Mouse (Mus musculus) brain, embryonic 14.5 days (tissue): Measurements from ENCODE around the gene Igdcc3. TPM values are rescaled to one million over a fixed set of nuclear protein-coding genes. Genes with fewer than 3 reads are reported as not detected.
A peak's percentile ranks its signal among the peaks of the same experiment; 100 is the strongest.

Experiments used
- DNase-seq: peaks from one replicate; pipeline ENCODE4 v3.0.0-alpha.2; 2011; ENCODE audit warnings: low read depth
- CTCF ChIP-seq: fragments of 200-500 bp; IDR thresholded peaks from 2 replicates; pipeline ENCODE4 v1.5.1; 2012; ENCODE audit warnings: inconsistent platforms, mild to moderate bottlenecking, moderate library complexity, borderline replicate concordance; ENCODE audit not compliant: insufficient read depth, insufficient read length; ENCODE audit errors: extremely low read depth
- POLR2A ChIP-seq: fragments of 200-500 bp; IDR thresholded peaks from 2 replicates; pipeline ENCODE4 v1.6.1; 2012; ENCODE audit warnings: mild to moderate bottlenecking, inconsistent platforms, borderline replicate concordance; ENCODE audit not compliant: poor library complexity, insufficient read depth, insufficient read length, severe bottlenecking; ENCODE audit errors: extremely low read depth
- polyA plus RNA-seq: library from polyadenylated mRNA; depleted of rRNA; stranded (reverse); fragments of >200 nt; gene quantifications from 2 replicates; pipeline ENCODE4 v1.2.3, GENCODE M21; 2012

Gene Igdcc3
- polyA plus RNA-seq, 1 experiment: 19.6 TPM

DNA sequence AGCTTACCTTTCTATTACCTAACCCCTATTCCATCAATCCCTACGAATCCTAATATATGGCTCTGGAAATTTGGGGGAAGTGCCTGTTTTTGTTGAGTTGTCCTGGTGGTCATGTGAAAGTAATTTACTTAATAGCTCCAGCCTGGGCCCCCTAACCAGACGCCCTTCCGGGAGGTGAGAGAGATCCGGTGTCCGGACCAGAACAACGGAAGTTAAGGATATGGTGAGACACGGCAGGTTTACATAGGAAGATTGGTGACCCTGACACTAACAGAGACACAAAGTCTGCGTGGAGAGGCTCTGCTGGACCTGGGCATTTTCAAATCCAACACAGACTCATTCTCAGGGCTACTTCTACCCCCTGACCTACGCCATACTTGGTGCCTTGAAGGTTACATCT is 25.4 kb downstream of the Igdcc3 start:
- TF ChIP-seq CTCF: no peak
- no peak for TF ChIP-seq POLR2A
- no peak for DNase-seq

DNA sequence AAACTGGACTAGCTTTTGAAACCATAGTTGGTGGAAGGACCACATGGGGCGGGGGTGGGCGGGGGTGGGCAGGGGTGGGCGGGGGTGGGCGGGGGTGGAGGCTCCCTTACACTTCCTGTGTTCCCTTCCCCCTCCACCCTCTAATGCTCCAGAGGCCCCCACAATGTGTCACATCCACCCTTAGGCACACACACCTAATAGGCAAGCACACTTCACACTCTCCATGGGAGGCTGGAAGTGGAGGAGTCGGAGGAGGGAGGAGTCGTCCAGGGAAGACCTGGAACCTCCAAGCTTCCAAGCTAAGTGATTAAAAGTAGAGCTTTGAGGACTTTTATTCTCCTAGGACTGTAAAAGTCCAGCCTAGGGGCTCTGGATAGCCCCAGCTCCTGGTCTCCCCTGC is 27.5 kb downstream of the Igdcc3 start:
- DNase-seq: no peak
- no peak for TF ChIP-seq POLR2A
- no peak for TF ChIP-seq CTCF

DNA sequence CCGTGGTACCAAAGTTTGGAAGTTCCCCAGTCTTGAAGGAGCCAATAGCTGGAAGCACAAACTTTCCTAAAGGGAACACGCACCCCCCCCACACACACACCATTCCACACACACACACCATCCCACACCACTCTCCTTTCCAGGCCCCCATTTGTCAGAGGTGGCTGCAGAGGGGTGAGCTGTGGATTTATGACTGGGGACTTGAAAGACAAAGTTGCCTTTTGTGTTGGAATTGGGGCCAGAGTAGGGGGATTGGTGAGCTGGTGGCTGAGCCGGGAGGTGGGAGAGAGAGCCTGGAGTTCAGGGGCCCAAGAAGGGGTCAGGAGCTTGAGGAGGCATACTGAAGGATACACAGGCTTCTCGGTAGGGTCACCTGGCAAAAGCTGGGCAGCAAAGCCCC is 28.0 kb downstream of the Igdcc3 start:
- DNase-seq: no peak
- TF ChIP-seq CTCF: no peak
- TF ChIP-seq POLR2A: no peak

DNA sequence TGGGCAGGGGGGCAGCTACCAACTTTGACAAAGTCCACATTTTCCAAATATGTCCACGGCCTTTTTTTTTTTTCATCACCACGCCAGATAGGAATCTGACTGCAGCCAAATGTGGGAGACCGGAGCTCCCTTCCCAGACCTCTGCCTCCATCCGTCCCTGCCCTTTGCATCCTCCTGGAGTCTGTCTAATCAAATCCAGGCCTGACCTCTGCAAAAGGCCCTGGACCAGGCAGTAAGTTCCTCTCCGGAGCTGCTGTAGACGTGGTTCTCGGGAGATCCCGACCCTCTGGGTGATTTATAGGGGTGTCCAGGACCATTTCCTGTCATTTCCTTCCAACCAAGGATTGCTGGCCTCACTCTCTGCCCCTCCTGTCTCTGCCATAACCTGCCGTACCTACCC is 31.7 kb downstream of the Igdcc3 start:
- TF ChIP-seq POLR2A (no peak), CTCF (no peak)
- no peak for DNase-seq

DNA sequence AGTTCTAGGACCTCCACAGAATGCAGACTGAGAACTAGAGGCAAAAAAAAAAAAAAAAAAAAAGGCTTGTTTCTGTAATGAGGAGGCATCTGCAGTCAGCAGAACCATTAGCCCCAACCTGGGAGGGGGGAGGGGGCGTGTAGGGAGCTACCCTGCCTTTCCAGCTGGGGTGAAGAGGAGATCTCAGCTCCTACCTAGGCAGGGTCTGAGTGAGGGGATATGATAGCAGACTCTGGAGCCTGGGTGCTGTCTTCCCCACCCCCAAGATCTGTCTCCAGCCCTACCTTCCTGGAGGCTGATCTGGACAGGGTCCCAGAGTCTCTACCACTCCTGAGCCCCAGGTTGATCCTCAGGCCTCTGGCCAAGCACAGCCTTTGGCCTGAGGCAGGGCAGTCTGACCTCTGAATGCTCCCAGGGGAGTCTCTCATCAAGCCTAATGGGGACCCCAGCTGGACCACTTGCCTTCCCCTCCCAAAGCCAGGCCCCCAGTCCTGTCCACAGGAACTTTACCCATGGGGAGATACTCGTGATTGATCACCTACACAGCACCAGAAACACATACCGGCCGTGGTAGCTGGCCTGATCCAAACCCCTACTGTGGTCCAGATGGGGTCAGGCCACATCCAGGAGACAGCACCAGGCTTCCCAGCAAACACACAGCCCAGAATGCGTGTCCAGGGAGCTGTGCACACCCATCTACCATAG is 34.4 kb downstream of the Igdcc3 start:
- TF ChIP-seq POLR2A: no peak
- TF ChIP-seq CTCF: no peak
- DNase-seq: peak; percentile 76

DNA sequence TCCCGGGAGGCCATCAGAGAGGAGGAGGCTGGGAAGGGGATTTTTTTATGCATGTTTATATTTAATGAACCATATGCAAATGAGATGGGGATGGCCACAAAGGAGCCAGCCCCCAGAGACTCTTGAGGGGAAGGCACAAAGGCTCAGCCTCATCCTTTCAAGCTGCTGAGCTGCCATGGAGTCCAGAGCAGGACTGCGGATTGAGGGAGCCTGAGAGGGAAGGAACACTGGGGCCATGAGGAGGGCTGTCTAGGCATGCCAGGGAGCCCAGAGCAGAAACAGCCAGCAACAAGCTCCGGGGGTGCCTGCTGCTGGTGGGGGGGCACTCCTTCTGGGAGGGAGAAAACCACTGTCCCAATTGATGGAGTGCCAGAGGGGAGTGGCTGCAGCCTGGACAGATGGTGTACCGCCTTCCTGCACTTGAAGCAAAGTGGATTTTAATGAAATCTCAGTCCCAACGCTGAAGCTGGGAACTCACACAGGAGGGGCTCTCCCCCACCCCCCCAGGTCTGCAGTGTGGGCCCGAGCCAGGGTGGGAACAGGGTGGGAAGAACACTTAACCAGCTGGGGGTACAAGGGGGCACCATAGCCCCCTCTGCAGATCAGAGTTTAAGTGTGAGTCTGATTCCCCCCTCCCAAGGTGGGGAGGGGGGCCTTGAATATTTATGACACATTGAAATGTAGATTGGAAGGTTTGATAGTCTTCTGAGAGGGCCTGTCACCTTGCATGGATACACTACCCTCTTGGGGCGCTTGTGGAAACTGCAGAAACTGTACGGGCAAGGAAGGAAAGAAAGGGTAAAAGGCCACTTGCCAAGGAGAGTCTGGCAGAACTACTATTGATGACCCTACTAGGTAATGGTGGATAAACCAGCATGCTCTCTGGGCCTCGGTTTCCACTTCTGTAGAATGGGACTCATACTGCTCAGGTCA is 35.2 kb downstream of the Igdcc3 start:
- TF ChIP-seq POLR2A: no peak
- TF ChIP-seq CTCF: peak; percentile 55; the same call in 1 of the 2 replicates
- DNase-seq: peak; percentile 95

DNA sequence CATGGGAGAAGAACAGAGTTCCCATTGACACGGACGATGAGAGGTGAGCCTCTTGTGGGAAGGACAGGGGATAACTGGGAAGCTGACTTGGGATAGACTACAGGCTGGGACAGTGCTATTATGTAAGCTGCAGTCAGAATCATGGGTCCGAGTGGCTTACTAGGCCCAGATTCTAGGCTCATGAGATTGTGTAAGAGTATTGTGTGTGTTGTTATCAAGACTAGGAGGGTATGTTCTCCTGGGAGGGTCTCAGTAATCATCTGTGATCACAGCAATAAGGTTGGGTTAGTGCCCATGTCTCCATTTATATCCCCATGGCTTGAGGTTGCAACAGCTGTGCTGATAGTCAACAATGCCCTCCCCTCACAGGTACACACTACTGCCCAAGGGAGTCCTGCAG is 36.5 kb downstream of the Igdcc3 start:
- DNase-seq: no peak
- no peak for TF ChIP-seq CTCF
- TF ChIP-seq POLR2A: no peak

DNA sequence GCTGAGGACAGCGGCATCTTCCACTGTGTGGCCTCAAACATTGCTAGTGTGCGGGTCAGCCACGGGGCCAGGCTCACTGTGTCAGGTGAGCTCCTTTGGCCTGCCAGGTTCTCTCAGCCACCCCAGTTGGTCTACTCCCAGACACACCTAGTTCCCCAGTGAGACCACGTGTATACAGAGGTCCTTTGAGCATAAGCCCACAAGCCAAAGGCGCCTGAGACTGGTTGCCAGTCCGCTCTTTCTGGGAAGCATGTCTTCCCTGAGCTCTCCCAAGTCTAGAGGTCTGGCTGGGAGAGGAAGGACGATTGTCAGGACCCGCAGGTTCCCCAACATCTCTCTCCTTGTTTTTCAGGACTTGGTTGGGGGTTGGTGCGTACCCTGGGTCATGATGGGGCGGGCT is 36.9 kb downstream of the Igdcc3 start:
- DNase-seq: no peak
- no peak for TF ChIP-seq CTCF
- TF ChIP-seq POLR2A: no peak

DNA sequence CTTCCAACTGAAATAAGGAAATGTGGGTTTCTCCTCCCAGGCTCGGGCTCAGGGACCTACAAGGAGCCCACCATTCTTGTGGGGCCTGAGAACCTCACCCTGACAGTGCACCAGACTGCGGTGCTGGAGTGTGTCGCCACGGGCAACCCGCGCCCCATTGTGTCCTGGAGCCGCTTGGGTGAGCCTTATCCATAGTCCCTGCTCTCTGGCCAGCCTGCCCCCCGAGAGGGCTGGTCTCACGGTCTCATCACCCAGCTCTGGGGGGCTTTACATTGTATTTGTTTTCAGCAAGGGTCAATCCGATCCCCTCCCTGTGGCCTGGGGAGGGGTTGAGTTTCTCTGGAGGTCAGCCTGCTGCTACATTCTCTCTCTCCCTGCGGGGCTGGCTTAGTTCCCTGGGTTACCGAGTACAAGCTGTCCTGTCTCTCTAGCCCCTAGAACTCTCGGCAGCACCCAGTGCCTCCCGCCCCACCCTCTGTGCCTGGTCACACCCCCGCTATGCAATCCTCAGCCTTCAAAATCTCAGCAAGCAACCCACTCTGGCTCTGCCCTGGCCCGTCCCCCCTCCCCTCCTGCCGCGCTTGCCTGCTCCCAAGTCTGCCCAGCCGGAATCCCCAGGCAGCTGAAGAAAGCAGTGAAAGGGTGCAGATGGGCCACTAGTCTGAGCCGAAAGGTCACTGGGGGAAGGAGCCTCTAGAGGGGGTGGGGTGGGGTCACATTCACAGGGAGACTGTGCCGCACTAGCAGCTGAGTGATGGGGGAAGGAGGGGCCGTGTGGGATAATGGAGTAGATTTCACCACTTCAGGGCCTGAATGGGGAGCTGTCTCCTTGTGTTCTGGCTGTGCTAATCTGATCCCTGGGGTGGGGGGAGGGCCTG is 37.6 kb downstream of the Igdcc3 start:
- no peak for TF ChIP-seq POLR2A
- TF ChIP-seq CTCF: no peak
- DNase-seq: peak; percentile 95

DNA sequence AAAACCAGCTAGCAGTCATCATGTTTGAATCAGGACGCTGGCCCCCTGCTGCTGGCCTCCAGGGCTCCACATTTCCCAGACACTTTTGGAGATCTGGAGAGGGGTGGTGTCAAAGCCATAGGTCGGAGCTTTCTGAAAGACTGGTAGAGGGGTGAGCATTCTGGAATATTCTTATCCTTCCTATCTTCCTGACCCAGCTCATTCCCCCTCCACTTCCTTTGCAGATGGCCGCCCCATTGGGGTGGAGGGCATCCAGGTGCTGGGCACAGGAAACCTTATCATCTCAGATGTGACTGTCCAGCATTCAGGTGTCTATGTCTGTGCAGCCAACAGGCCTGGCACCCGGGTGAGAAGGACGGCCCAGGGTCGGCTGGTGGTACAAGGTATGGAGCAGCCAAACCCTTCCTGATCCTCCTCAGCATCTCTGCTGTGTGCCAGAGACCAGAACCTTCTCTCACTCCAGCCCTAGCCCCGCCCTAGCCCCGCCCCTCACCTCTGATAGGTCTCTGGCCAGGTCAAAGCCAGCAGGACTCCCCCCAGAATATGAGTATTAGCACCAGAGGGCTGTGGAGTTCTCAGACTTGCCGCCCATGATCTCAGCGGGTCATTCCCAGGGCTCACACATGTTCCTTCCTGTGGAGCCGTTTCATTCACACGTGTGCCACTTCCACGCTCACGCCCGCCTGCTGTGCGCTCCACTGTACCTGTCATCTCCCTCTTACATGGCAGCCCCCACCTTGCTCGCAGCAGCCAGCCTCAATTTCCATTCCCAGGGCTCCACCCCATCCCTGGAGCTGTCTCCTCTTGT is 39.0 kb downstream of the Igdcc3 start:
- TF ChIP-seq CTCF: no peak
- no peak for TF ChIP-seq POLR2A
- no peak for DNase-seq
